Mouse (Mus musculus): ENCODE data around the gene Focad. TPM values are rescaled to one million over a fixed set of nuclear protein-coding genes. Genes with fewer than 3 reads are reported as not detected.
A peak's percentile ranks its signal among the peaks of the same experiment; 100 is the strongest.

The Focad gene
- polyA plus RNA-seq, 1 experiment, result 3.7 TPM

DNA sequence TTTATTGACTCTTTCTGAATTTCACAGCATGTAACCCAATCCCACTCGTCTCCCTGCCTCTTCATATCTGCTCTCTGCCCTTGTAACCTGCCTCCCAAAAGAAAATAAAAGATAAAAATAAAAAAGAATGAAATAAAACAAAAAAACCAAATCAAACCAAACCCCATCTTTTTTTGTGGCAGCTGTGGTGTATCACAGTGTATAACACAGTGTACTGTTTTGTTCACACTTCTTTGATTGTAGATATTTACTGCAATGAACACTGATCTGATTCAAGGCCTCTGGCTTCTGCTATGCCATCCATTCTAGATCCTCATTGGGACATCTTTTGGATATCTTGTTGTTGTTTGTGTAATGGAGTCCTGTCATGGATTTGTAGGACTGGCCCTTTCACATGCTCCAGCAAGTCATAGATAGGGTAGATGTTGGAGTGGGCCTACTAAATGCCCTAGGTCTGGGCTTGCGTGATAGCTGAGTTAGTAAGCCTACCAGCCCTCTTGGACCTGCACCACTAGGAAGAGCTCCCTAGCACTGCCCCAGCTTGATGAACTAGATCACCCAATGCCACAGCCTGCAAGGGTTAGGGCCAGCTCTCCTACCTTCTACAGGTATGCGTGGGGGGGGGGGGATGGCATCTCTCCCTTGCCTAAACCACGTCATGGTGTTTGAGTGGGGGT lies 181.8 kb downstream of the Focad start:
- TF ChIP-seq POLR2A (IDR thresholded peaks at IDR 0.05; ENCODE audit: borderline replicate concordance, low read depth, low read length) (no peak), CTCF (IDR thresholded peaks at IDR 0.05; ENCODE audit: low read depth, low read length) (no peak)
- peaks cover 9% of the 10 kb centered on the region for H3K4me1 ChIP-seq (ENCODE audit: control insufficient read depth, insufficient read depth, low read length)
- peak overlapping the region; percentile 42; the same call in 1 of the 2 replicates for H3K27ac ChIP-seq (ENCODE audit: insufficient read depth, low read depth, low read length)
- H3K4me3 ChIP-seq (ENCODE audit: insufficient read depth, low read length), result no peak overlapping the region

- TF ChIP-seq POLR2A (IDR thresholded peaks at IDR 0.05; ENCODE audit: borderline replicate concordance, low read depth, low read length) (no peak), CTCF (IDR thresholded peaks at IDR 0.05; ENCODE audit: low read depth, low read length) (no peak)
- Histone ChIP-seq H3K27ac (ENCODE audit: insufficient read depth, low read depth, low read length) (no peak overlapping the region), H3K4me1 (ENCODE audit: control insufficient read depth, insufficient read depth, low read length) (peaks cover 9% of the 10 kb centered on the region), H3K4me3 (ENCODE audit: insufficient read depth, low read length) (no peak overlapping the region)
These were observed 184.1 kb downstream of the Focad start for GRCm38 (mm10) chr4:88278524-88278923.

DNA sequence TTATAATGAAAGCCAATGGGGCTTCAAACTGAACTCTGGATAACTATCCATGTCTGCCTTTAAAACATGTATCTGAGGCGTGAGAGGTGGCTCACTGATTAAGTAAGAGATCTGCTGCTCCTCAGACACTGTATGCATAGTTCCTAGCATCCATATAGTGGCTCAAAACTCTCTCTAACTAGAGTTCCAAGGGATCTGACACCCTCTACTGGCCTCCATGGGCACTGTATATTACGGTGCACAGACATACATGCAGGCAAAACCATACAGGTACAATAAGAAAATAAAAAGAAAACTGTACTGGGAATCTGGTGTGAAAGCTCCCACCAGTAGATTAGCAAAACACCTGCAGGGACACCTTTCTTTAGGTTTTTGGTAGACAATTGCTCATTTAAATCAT lies 186.1 kb downstream of the Focad start:
- Histone ChIP-seq H3K4me1 (ENCODE audit: control insufficient read depth, insufficient read depth, low read length) (peaks cover 6% of the 10 kb centered on the region), H3K27ac (ENCODE audit: insufficient read depth, low read depth, low read length) (no peak overlapping the region), H3K4me3 (ENCODE audit: insufficient read depth, low read length) (no peak overlapping the region)
- TF ChIP-seq POLR2A (IDR thresholded peaks at IDR 0.05; ENCODE audit: borderline replicate concordance, low read depth, low read length), result no peak
- TF ChIP-seq CTCF (IDR thresholded peaks at IDR 0.05; ENCODE audit: low read depth, low read length), result no peak

DNA sequence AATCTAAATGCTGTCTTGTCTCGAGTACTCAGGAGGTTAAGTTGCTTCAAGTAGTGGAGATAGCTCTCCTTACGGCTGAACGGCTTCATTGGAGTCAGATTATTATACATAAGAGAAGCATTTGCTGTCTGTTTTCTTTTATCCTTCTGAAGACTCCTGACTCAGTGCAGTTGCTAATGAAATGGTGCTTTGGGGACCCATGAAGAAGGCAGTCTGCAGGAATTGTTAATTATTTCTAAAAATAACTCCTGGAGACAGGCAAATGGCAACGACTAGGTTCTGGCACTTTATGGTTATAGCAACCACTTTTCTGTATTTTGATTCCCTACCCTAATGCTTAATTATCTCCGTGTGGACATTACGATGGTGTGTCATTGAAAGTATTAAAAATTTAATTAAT lies 201.1 kb downstream of the Focad start:
- TF ChIP-seq POLR2A (IDR thresholded peaks at IDR 0.05; ENCODE audit: borderline replicate concordance, low read depth, low read length) (no peak), CTCF (IDR thresholded peaks at IDR 0.05; ENCODE audit: low read depth, low read length) (no peak)
- H3K4me3 ChIP-seq (ENCODE audit: insufficient read depth, low read length), result no peak overlapping the region
- H3K27ac ChIP-seq (ENCODE audit: insufficient read depth, low read depth, low read length), result no peak overlapping the region
- H3K4me1 ChIP-seq (ENCODE audit: control insufficient read depth, insufficient read depth, low read length), result 0 out of 2 replicates have a peak, but pooled peaks cover 2% of the 10 kb centered on the region

DNA sequence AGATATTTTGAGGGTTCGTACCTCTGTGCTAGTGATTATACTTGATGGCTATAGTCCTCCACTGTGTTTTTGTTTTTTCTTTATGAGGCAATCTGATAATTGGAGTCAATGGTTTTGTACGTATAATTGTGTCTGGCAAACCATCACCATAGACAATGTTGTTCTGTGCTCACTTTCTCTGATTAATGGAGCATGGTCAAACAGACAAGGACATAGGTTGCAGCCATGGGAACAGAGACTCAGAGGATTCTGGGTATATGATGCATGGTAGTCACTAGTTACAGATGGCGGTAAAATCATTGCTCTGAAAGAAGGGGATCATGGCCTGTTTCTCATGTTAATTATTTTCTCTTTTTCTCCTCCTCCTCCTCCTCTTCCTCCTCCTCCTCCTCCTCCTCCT lies 205.1 kb downstream of the Focad start:
- TF ChIP-seq POLR2A (IDR thresholded peaks at IDR 0.05; ENCODE audit: borderline replicate concordance, low read depth, low read length), result no peak
- TF ChIP-seq CTCF (IDR thresholded peaks at IDR 0.05; ENCODE audit: low read depth, low read length), result no peak
- H3K4me1 ChIP-seq (ENCODE audit: control insufficient read depth, insufficient read depth, low read length), result 0 out of 2 replicates have a peak, but pooled peaks cover 2% of the 10 kb centered on the region
- H3K4me3 ChIP-seq (ENCODE audit: insufficient read depth, low read length), result no peak overlapping the region
- H3K27ac ChIP-seq (ENCODE audit: insufficient read depth, low read depth, low read length), result no peak overlapping the region

- Histone ChIP-seq H3K4me3 (ENCODE audit: insufficient read depth, low read length) (no peak overlapping the region), H3K4me1 (ENCODE audit: control insufficient read depth, insufficient read depth, low read length) (0 out of 2 replicates have a peak, but pooled peaks cover 2% of the 10 kb centered on the region), H3K27ac (ENCODE audit: insufficient read depth, low read depth, low read length) (no peak overlapping the region)
- TF ChIP-seq POLR2A (IDR thresholded peaks at IDR 0.05; ENCODE audit: borderline replicate concordance, low read depth, low read length), result no peak
- TF ChIP-seq CTCF (IDR thresholded peaks at IDR 0.05; ENCODE audit: low read depth, low read length), result no peak
These were observed 206.6 kb downstream of the Focad start for GRCm38 (mm10) chr4:88300832-88301621.

GRCm38 (mm10) chr4:88302291-88302690 lies 207.9 kb downstream of the Focad start:
- H3K4me3 ChIP-seq (ENCODE audit: insufficient read depth, low read length), result no peak overlapping the region
- TF ChIP-seq POLR2A (IDR thresholded peaks at IDR 0.05; ENCODE audit: borderline replicate concordance, low read depth, low read length) (no peak), CTCF (IDR thresholded peaks at IDR 0.05; ENCODE audit: low read depth, low read length) (no peak)
- H3K4me1 ChIP-seq (ENCODE audit: control insufficient read depth, insufficient read depth, low read length), result 0 out of 2 replicates have a peak, but pooled peaks cover 2% of the 10 kb centered on the region
- no peak overlapping the region for H3K27ac ChIP-seq (ENCODE audit: insufficient read depth, low read depth, low read length)

DNA sequence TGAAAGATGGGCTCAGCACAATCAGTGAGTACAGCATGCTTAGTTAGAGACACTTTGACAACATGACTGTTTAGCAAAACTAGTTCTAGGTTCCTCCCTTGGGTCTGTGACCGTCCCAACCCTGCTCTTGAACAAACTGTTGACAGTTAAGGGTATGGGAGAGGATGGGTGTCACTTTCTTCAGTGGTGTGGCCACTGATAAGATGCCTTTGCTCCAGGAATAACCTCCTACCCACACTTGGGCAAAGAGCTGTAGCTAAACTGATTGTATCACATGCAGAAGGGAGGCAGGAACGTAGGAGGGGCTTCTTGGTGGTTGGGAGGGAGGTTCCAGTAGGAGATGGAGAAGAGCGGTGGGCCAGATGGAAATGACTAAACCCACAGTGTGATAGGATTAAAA lies 213.3 kb downstream of the Focad start:
- Histone ChIP-seq H3K27ac (ENCODE audit: insufficient read depth, low read depth, low read length) (no peak overlapping the region), H3K4me1 (ENCODE audit: control insufficient read depth, insufficient read depth, low read length) (peaks cover 3% of the 10 kb centered on the region), H3K4me3 (ENCODE audit: insufficient read depth, low read length) (no peak overlapping the region)
- TF ChIP-seq CTCF (IDR thresholded peaks at IDR 0.05; ENCODE audit: low read depth, low read length), result no peak

DNA sequence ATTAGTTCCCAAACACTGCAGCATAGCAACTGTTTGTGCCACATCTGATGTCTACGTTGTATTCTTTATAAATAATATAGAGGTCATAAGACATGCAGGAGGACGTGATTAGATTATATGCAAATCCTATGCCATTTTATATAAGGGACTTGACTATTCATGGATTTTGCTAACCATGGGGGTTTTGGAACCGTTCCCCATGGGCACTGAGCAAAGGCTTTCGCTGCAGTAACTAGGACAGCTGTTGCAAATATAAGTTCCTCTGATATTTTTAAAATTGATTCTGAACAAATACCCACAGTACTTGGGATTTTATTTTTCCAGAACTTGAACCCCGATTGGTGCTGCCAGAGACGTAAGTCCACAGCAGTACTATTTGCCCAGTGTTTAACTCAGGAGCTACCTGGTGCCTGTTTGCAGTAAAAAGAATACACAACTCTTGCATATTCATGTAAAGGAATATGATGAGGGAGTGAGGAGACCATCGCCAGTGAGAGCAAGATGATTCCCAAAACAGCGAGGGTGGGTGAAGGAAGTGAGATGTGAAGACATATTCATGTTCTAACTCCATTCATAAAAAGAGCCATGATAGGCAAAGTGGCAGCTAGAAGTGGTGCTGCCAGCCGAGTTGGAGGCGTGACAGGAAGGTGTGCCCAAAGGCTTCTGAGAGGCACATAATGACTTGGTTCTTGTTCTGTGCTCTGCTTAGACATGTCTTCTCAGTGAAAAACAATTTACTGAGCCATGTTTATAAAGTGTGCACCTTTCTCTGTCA lies 214.1 kb downstream of the Focad start:
- no peak overlapping the region for H3K27ac ChIP-seq (ENCODE audit: insufficient read depth, low read depth, low read length)
- TF ChIP-seq POLR2A (IDR thresholded peaks at IDR 0.05; ENCODE audit: borderline replicate concordance, low read depth, low read length), result no peak
- TF ChIP-seq CTCF (IDR thresholded peaks at IDR 0.05; ENCODE audit: low read depth, low read length), result no peak

More for the DNA sequence above, 214.1 kb downstream of the Focad start:
- H3K4me1 ChIP-seq (ENCODE audit: control insufficient read depth, insufficient read depth, low read length), result peaks cover 3% of the 10 kb centered on the region
- H3K4me3 ChIP-seq (ENCODE audit: insufficient read depth, low read length), result no peak overlapping the region
